Mouse (Mus musculus) liver, adult 2 months (tissue): Measurements from ENCODE around the gene Mylk2. TPM values are rescaled to one million over a fixed set of nuclear protein-coding genes. Genes with fewer than 3 reads are reported as not detected.

Experiments used
- DNase-seq: peaks from one replicate; pipeline ENCODE4 v3.0.0-alpha.2; 2011; ENCODE audit warnings: low read depth, low spot score; ENCODE audit errors: extremely low read depth
- H3K27ac ChIP-seq: fragments of 200-500 bp; replicated peaks from 2 replicates; pipeline ENCODE4 v1.5.1; 2012; ENCODE audit warnings: low read depth, mild to moderate bottlenecking, control low read depth, inconsistent platforms, low read length; ENCODE audit not compliant: insufficient read depth
- H3K27me3 ChIP-seq: fragments of 200-500 bp; 2 replicates; pipeline ENCODE4 v1.6.1; 2012; ENCODE audit warnings: mild to moderate bottlenecking, moderate library complexity, low read length, inconsistent platforms; ENCODE audit not compliant: control insufficient read depth, insufficient read depth
- H3K36me3 ChIP-seq: fragments of 200-500 bp; 2 replicates; pipeline ENCODE4 v1.6.1; 2012; ENCODE audit warnings: low read length, inconsistent platforms; ENCODE audit not compliant: control insufficient read depth, insufficient read depth
- H3K4me1 ChIP-seq: fragments of 200-500 bp; 2 replicates; pipeline ENCODE4 v1.6.1; 2011; ENCODE audit warnings: low read length; ENCODE audit not compliant: control insufficient read depth, insufficient read depth
- H3K4me3 ChIP-seq: fragments of 200-500 bp; 2 replicates; pipeline ENCODE4 v1.5.1; 2011; ENCODE audit warnings: low read depth, mild to moderate bottlenecking, control low read depth, low read length, moderate library complexity; ENCODE audit not compliant: insufficient read depth
- H3K79me2 ChIP-seq: fragments of 200-500 bp; 2 replicates; pipeline ENCODE4 v1.6.1; 2012; ENCODE audit warnings: inconsistent platforms, mild to moderate bottlenecking, low read length, moderate library complexity; ENCODE audit not compliant: control insufficient read depth, insufficient read depth
- H3K9ac ChIP-seq: fragments of 200-500 bp; 2 replicates; pipeline ENCODE4 v1.6.1; 2012; ENCODE audit warnings: low read depth, mild to moderate bottlenecking, control low read depth, inconsistent platforms, low read length
- CTCF ChIP-seq: fragments of 200-500 bp; IDR thresholded peaks from 2 replicates; pipeline ENCODE4 v1.5.1; 2011; ENCODE audit warnings: low read depth, low read length, control low read depth
- POLR2A ChIP-seq: fragments of 200-500 bp; IDR thresholded peaks from 2 replicates; pipeline ENCODE4 v1.6.1; 2011; ENCODE audit warnings: low read length, control low read depth; ENCODE audit not compliant: insufficient read depth; ENCODE audit errors: extremely low read depth
- WGBS: fragments of 180-500 bp; shearing (Covaris S2); methylation state at CpG from one replicate; pipeline ENCODE4 v1.1.7; 2018; 5-methylcytosine and 5-hydroxymethylcytosine counted together
- polyA plus RNA-seq: library from polyadenylated mRNA; depleted of rRNA; stranded (reverse); fragments of >200 nt; gene quantifications from 2 replicates; pipeline ENCODE4 v1.2.3, GENCODE M21; 2012
- total RNA-seq: library from RNA; depleted of rRNA; stranded (reverse); fragments of >200 nt; gene quantifications from 2 replicates; pipeline ENCODE4 v1.2.3, GENCODE M21; 2014

Gene Mylk2
- total and polyA plus RNA-seq, 2 experiments: 0.09 TPM; not detected in 1

- H3K36me3 ChIP-seq: no peaks in the 10 kb centered on the region
- no peak for DNase-seq
- H3K27ac ChIP-seq: no peak overlapping the region
- no peaks in the 10 kb centered on the region; the same call in 1 of the 2 replicates for H3K4me1 ChIP-seq
- H3K9ac ChIP-seq: no peak overlapping the region
- 40% methylated on average over 11 of the region's 11 CpGs for WGBS
- H3K27me3 ChIP-seq: peaks cover 12% of the 10 kb centered on the region
- no peak for TF ChIP-seq POLR2A
- no peak for TF ChIP-seq CTCF
- no peak overlapping the region for H3K4me3 ChIP-seq
- H3K79me2 ChIP-seq: no peaks in the 10 kb centered on the region
These were observed 39.4 kb downstream of the Mylk2 start for GRCm38 (mm10) chr2:152950358-152951064.

GRCm38 (mm10) chr2:152951065-152951849 is 40.1 kb downstream of the Mylk2 start, which contains the start of gene Dusp15:
TSS of gene Dusp15 (minus strand) at chr2:152951698.
- Histone ChIP-seq H3K27me3 (peaks cover 12% of the 10 kb centered on the region), H3K9ac (0 out of 2 replicates have a peak within 1 kb of the TSS, but pooled peaks have one; percentile 32), H3K4me1 (no peaks in the 10 kb centered on the region; the same call in 1 of the 2 replicates), H3K4me3 (peak within 1 kb of the TSS; percentile 53; the same call in 1 of the 2 replicates), H3K79me2 (no peaks in the 10 kb centered on the region), H3K36me3 (no peaks in the 10 kb centered on the region), H3K27ac (no peak within 1 kb of the TSS)
- TF ChIP-seq CTCF: no peak
- WGBS: 3% methylated on average over 48 of the region's 54 CpGs
- DNase-seq: no peak

- no peaks in the 10 kb centered on the region for H3K79me2 ChIP-seq
- H3K27me3 ChIP-seq: peaks cover 12% of the 10 kb centered on the region
- no peaks in the 10 kb centered on the region for H3K36me3 ChIP-seq
- TF ChIP-seq POLR2A: no peak
- no peak for TF ChIP-seq CTCF
- no peak overlapping the region for H3K9ac ChIP-seq
- 24% methylated on average over 13 of the region's 13 CpGs for WGBS
- no peak overlapping the region for H3K27ac ChIP-seq
- no peaks in the 10 kb centered on the region; the same call in 1 of the 2 replicates for H3K4me1 ChIP-seq
- no peak for DNase-seq
- peak overlapping the region; percentile 53; the same call in 1 of the 2 replicates for H3K4me3 ChIP-seq
These were observed 40.9 kb downstream of the Mylk2 start for GRCm38 (mm10) chr2:152951850-152952720.

GRCm38 (mm10) chr2:152958116-152958515 is 47.0 kb downstream of the Mylk2 start:
- TF ChIP-seq CTCF: no peak
- no peak for TF ChIP-seq POLR2A
- no peak overlapping the region for H3K9ac ChIP-seq
- DNase-seq: no peak
- H3K36me3 ChIP-seq: no peaks in the 10 kb centered on the region
- no peaks in the 10 kb centered on the region for H3K79me2 ChIP-seq
- no peaks in the 10 kb centered on the region for H3K4me1 ChIP-seq
- H3K4me3 ChIP-seq: no peak overlapping the region
- WGBS: 58% methylated on average over 3 of the region's 3 CpGs
- no peak overlapping the region for H3K27ac ChIP-seq
- H3K27me3 ChIP-seq: no peaks in the 10 kb centered on the region

GRCm38 (mm10) chr2:152962091-152962793 is 51.1 kb downstream of the Mylk2 start, which contains the start of gene Ttll9:
TSS of gene Ttll9 (plus strand) at chr2:152962485.
- no peak for TF ChIP-seq POLR2A
- no peak for TF ChIP-seq CTCF
- H3K9ac ChIP-seq: peak within 1 kb of the TSS; percentile 33; the same call in 1 of the 2 replicates
- H3K27me3 ChIP-seq: no peaks in the 10 kb centered on the region
- no peak within 1 kb of the TSS for H3K27ac ChIP-seq
- H3K4me1 ChIP-seq: no peaks in the 10 kb centered on the region
- WGBS: 4% methylated on average over 34 of the region's 34 CpGs
- DNase-seq: peak; percentile 90
- no peaks in the 10 kb centered on the region for H3K79me2 ChIP-seq
- peak within 1 kb of the TSS; percentile 62 for H3K4me3 ChIP-seq
- H3K36me3 ChIP-seq: no peaks in the 10 kb centered on the region
